Mouse (Mus musculus): ENCODE results near the gene Odf3l1. TPM values are rescaled to one million over a fixed set of nuclear protein-coding genes. Genes with fewer than 3 reads are reported as not detected.

The Odf3l1 gene
- polyA plus RNA-seq, 1 experiment from 2014 or later: not detected

DNA sequence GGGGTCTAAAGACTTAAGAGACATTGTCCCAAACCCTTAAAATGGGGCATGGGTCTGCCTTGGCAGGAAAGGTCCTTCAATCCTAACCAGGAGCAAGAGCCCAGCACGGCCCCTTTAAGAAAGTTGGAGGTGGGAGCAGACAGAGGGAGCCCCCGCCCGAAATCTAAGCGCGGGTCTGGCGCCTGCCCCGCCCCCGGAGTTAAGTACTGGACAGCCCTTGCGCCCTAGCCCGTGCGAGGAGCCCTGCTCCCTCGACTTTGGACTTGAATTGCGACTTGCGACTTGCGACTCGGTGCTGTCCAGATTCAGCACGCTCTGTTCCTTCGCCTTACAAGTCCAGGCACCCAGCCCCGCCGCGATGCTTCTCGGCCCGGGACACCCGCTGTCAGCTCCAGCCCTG, 353 bp upstream of the Odf3l1 start, which contains the start of gene Cspg4:
Cspg4 (plus strand) TSS at position 202 of the 400 bp plus-strand sequence.
- Histone ChIP-seq H3K27ac (ENCODE audit: low read depth, low read length) (no peak within 1 kb of the TSS), H3K27me3 (replicated peaks; ENCODE audit: control insufficient read depth, insufficient read depth, low read length) (0 out of 2 replicates have a peak, but pooled peaks cover 3% of the 10 kb centered on the region), H3K9ac (ENCODE audit: low read length) (0 out of 2 replicates have a peak within 1 kb of the TSS, but pooled peaks have one; percentile 8), H3K9me3 (replicated peaks; ENCODE audit: control insufficient read depth, low read length) (no peaks in the 10 kb centered on the region), H3K4me2 (ENCODE audit: low read length) (peak within 1 kb of the TSS; percentile 47), H3K4me3 (ENCODE audit: low read depth, low read length) (peak within 1 kb of the TSS; percentile 21), H3K4me1 (ENCODE audit: control insufficient read depth, insufficient read depth, low read length) (peaks cover 12% of the 10 kb centered on the region), H3K36me3 (ENCODE audit: control insufficient read depth, insufficient read depth, low read length) (no peaks in the 10 kb centered on the region)
- ATAC-seq (no peak), DNase-seq (ENCODE audit: low spot score) (peak; percentile 31)
- 2% methylated on average over 24 of the region's 24 CpGs for WGBS

DNA sequence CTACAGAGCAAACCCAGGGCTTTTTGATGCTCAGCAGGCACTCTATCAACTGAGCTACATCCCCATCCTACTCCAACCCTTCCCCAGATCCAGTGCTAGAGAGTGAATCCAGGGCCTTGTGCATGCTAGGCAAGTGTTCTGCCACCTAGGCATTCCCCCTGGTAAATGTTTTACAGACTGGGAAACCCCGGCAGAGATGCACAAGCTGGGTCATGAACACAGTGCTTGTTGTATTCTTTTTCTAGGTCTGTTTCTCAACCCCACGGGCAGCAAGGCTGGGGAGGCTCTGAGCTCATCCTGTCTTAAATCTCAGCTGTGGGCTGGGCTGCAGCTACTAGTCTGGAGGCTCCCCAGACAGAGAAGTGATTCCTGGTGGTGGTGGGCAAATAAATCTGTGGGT, 1.6 kb downstream of the Odf3l1 start:
- whole genome bisulfite sequencing: 76% methylated on average over 2 of the region's 2 CpGs

DNA sequence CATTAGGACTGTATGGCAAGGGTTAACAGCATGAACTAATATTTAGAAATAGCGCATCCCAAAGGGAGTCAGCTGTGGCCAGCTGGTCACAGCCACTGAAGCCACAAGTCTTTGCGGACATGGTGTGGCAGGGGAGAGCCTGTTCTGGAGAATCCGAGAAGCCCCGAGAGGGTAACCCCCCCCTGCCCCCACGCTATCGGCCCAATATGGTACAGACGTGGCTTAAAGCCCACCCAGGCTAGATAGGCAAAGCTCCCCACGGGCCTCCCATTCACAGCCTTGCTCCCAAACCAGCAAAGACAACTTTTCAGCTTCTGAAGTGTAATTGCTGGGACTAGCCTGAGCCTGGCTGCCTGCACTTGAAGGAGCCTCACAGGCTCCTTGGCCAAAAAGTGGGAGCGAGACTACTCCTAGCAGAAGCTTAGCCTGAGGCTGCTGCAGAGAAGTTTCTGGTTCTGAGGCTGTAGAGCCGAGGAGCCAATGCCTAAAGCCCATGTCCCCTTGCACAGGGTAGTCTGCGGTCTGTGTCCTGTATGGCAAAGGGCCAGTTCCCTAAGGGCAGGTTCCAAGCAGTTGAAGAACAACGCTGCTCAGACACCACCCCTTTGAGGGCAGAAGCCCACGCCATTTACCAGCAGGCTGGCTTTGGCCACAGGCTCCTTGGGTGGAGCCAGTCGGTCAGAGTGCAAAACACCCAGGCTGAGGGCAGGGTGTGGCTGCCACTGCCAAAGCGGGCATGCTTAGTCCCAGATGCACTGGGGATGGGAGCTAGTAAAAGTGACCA, 3.8 kb downstream of the Odf3l1 start:
- no peak overlapping the region for H3K27ac ChIP-seq (ENCODE audit: low read depth, low read length)
- no peaks in the 10 kb centered on the region for H3K36me3 ChIP-seq (ENCODE audit: control insufficient read depth, insufficient read depth, low read length)
- ATAC-seq (no peak), DNase-seq (ENCODE audit: low spot score) (no peak)
- H3K27me3 ChIP-seq (replicated peaks; ENCODE audit: control insufficient read depth, insufficient read depth, low read length): 0 out of 2 replicates have a peak, but pooled peaks cover 3% of the 10 kb centered on the region
- H3K4me1 ChIP-seq (ENCODE audit: control insufficient read depth, insufficient read depth, low read length): no peaks in the 10 kb centered on the region
- H3K4me3 ChIP-seq (ENCODE audit: low read depth, low read length): no peak overlapping the region
- no peaks in the 10 kb centered on the region for H3K9me3 ChIP-seq (replicated peaks; ENCODE audit: control insufficient read depth, low read length)
- no peak overlapping the region for H3K4me2 ChIP-seq (ENCODE audit: low read length)
- no peak overlapping the region for H3K9ac ChIP-seq (ENCODE audit: low read length)
- WGBS: 74% methylated on average over 15 of the region's 15 CpGs

More for the DNA sequence above, 1.6 kb downstream of the Odf3l1 start:
- 0 out of 2 replicates have a peak, but pooled peaks cover 3% of the 10 kb centered on the region for H3K27me3 ChIP-seq (replicated peaks; ENCODE audit: control insufficient read depth, insufficient read depth, low read length)
- H3K9ac ChIP-seq (ENCODE audit: low read length): no peak overlapping the region
- no peak overlapping the region for H3K4me3 ChIP-seq (ENCODE audit: low read depth, low read length)
- H3K27ac ChIP-seq (ENCODE audit: low read depth, low read length): no peak overlapping the region
- no peak for DNase-seq (ENCODE audit: low spot score)
- H3K4me1 ChIP-seq (ENCODE audit: control insufficient read depth, insufficient read depth, low read length): peaks cover 2% of the 10 kb centered on the region; the same call in 1 of the 2 replicates
- no peak for ATAC-seq
- no peak overlapping the region for H3K4me2 ChIP-seq (ENCODE audit: low read length)
- H3K9me3 ChIP-seq (replicated peaks; ENCODE audit: control insufficient read depth, low read length): no peaks in the 10 kb centered on the region
- H3K36me3 ChIP-seq (ENCODE audit: control insufficient read depth, insufficient read depth, low read length): no peaks in the 10 kb centered on the region

DNA sequence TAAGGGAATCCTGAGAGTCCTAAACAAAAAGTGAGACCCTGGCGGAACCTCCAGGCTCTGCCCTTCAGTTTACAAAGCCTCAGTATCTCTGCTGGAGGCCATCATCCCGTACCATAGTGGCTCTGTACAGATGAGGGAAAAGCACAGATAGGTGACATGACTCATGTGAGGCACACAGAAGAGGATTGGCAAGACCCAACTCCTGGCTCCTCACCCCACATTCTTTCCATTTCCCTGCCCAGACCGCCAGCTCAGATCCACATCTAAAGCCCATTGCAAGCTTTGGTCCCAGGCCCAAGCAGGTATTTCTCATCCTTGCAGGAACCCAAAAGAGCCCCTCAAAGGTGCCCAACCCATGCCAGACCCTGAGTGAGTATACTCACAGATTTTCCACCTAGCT, 4.4 kb downstream of the Odf3l1 start:
- 0 out of 2 replicates have a peak, but pooled peaks cover 3% of the 10 kb centered on the region for H3K27me3 ChIP-seq (replicated peaks; ENCODE audit: control insufficient read depth, insufficient read depth, low read length)
- ATAC-seq: no peak
- no peaks in the 10 kb centered on the region for H3K36me3 ChIP-seq (ENCODE audit: control insufficient read depth, insufficient read depth, low read length)
- no peak overlapping the region for H3K4me2 ChIP-seq (ENCODE audit: low read length)
- no peak for DNase-seq (ENCODE audit: low spot score)
- H3K9me3 ChIP-seq (replicated peaks; ENCODE audit: control insufficient read depth, low read length): no peaks in the 10 kb centered on the region
- H3K27ac ChIP-seq (ENCODE audit: low read depth, low read length): no peak overlapping the region
- H3K9ac ChIP-seq (ENCODE audit: low read length): no peak overlapping the region
- H3K4me1 ChIP-seq (ENCODE audit: control insufficient read depth, insufficient read depth, low read length): no peaks in the 10 kb centered on the region
- H3K4me3 ChIP-seq (ENCODE audit: low read depth, low read length): no peak overlapping the region
- 74% methylated on average over 3 of the region's 3 CpGs for WGBS

DNA sequence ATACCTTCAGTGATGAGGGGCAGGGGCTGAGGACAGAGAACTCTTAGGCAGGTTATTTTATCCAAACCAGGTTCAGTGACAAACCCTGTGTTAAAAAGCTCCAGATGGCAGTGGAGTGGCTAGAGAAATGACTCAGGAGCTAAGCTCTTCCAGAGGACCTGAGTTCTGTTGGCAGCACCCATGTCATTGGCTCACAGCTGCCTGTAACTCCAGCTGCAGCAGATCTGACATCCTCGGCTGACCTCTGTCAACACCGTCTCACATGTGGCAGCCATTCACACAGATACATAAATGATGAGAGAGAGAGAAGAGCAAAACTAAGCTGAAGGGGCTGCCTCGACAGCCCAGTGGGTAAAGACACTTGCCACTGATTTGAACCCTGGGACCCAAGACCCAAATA, 7.0 kb downstream of the Odf3l1 start:
- 76% methylated on average over 3 of the region's 3 CpGs for WGBS
- Histone ChIP-seq H3K4me1 (ENCODE audit: control insufficient read depth, insufficient read depth, low read length) (no peaks in the 10 kb centered on the region), H3K4me3 (ENCODE audit: low read depth, low read length) (no peak overlapping the region), H3K9ac (ENCODE audit: low read length) (no peak overlapping the region), H3K9me3 (replicated peaks; ENCODE audit: control insufficient read depth, low read length) (no peaks in the 10 kb centered on the region), H3K27me3 (replicated peaks; ENCODE audit: control insufficient read depth, insufficient read depth, low read length) (no peaks in the 10 kb centered on the region), H3K4me2 (ENCODE audit: low read length) (no peak overlapping the region), H3K27ac (ENCODE audit: low read depth, low read length) (no peak overlapping the region), H3K36me3 (ENCODE audit: control insufficient read depth, insufficient read depth, low read length) (no peaks in the 10 kb centered on the region)
- ATAC-seq (no peak), DNase-seq (ENCODE audit: low spot score) (no peak)

DNA sequence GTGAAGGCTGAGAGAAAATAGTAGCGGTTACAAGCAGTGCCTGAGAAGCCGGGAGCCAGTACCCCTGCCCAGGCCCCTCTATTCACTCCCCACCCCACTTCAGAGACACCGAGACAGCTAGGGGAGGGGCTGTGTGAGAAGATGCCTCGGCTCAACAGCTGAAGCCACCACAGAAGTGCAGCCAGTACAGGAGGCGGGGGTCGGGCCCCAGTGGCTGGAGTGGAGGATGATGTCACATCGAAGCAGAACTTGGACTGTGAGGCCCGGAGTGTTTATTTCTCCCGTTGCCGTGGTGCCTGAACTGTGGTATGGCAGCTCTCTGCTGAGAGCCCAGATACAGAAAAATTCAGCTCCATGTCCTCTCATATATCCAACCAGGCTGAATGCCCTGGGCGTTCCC, 12.7 kb downstream of the Odf3l1 start:
- 34% methylated on average over 11 of the region's 11 CpGs for WGBS
- Histone ChIP-seq H3K9ac (ENCODE audit: low read length) (no peak overlapping the region), H3K4me2 (ENCODE audit: low read length) (no peak overlapping the region), H3K36me3 (ENCODE audit: control insufficient read depth, insufficient read depth, low read length) (no peaks in the 10 kb centered on the region), H3K9me3 (replicated peaks; ENCODE audit: control insufficient read depth, low read length) (no peaks in the 10 kb centered on the region), H3K27me3 (replicated peaks; ENCODE audit: control insufficient read depth, insufficient read depth, low read length) (no peaks in the 10 kb centered on the region), H3K4me1 (ENCODE audit: control insufficient read depth, insufficient read depth, low read length) (no peaks in the 10 kb centered on the region), H3K27ac (ENCODE audit: low read depth, low read length) (no peak overlapping the region), H3K4me3 (ENCODE audit: low read depth, low read length) (no peak overlapping the region)
- ATAC-seq (0 out of 2 replicates have a peak, but pooled peaks have one; percentile 26), DNase-seq (ENCODE audit: low spot score) (no peak)

DNA sequence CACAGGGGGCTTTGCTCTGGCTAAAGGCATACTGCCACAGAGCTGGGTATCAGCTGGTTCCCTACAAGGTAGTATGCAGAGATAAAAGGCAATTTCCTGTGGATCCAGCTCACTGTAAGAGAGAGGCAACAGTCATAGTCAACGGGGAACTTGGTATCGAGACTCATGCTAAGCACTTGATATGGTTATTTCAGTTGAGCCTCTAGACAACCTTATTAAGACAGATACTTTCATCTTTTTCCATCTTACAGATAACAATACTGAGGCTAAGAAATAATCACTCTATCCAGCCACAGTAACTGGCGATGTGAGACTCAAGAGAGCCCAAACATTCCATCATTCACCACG, 13.6 kb downstream of the Odf3l1 start:
- 91% methylated on average over 4 of the region's 4 CpGs for WGBS
- no peak overlapping the region for H3K27ac ChIP-seq (ENCODE audit: low read depth, low read length)
- H3K36me3 ChIP-seq (ENCODE audit: control insufficient read depth, insufficient read depth, low read length): no peaks in the 10 kb centered on the region
- ATAC-seq (no peak), DNase-seq (ENCODE audit: low spot score) (no peak)
- H3K4me2 ChIP-seq (ENCODE audit: low read length): no peak overlapping the region
- no peak overlapping the region for H3K9ac ChIP-seq (ENCODE audit: low read length)
- no peak overlapping the region for H3K4me3 ChIP-seq (ENCODE audit: low read depth, low read length)
- H3K4me1 ChIP-seq (ENCODE audit: control insufficient read depth, insufficient read depth, low read length): no peaks in the 10 kb centered on the region
- no peaks in the 10 kb centered on the region for H3K9me3 ChIP-seq (replicated peaks; ENCODE audit: control insufficient read depth, low read length)
- no peaks in the 10 kb centered on the region for H3K27me3 ChIP-seq (replicated peaks; ENCODE audit: control insufficient read depth, insufficient read depth, low read length)

DNA sequence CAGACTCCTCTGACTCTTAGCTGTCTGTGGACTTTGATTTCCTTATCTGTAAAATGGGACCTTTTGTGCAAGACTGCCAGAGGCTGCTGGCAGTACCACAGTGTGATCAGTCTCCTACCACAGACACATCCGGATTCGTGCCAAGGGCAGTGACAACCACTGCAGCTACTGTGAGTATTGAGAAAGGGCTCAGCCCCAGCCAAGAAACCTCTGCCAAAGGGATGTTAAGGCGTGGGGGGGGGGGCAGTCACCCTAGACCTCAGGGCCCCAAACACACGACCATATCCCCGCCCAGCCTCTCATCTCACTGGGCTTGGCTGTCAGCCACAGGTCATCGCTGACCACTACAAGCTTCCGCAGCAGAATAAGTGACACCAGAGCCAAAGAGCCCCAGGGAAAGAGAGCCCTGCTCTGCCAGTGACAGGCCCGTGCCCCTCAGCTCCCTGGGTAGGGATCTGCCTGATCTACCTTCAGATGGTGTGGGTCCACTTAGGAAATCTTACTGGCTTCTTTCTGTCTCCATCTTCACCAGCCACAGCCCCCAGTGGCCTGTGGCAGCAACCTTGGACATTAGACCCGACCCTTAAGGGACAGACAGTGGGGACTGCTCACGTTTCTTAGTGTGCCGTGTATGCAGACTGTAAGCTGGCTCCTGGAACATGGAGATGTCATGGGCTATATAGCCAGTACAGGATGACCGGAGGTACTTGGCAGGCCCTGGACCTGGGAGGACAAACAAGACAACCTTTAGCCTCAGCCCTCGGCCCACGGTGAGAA, 14.2 kb downstream of the Odf3l1 start:
- Histone ChIP-seq H3K27me3 (replicated peaks; ENCODE audit: control insufficient read depth, insufficient read depth, low read length) (no peaks in the 10 kb centered on the region), H3K9ac (ENCODE audit: low read length) (no peak overlapping the region), H3K27ac (ENCODE audit: low read depth, low read length) (no peak overlapping the region), H3K4me3 (ENCODE audit: low read depth, low read length) (no peak overlapping the region), H3K36me3 (ENCODE audit: control insufficient read depth, insufficient read depth, low read length) (no peaks in the 10 kb centered on the region), H3K4me1 (ENCODE audit: control insufficient read depth, insufficient read depth, low read length) (no peaks in the 10 kb centered on the region), H3K9me3 (replicated peaks; ENCODE audit: control insufficient read depth, low read length) (no peaks in the 10 kb centered on the region), H3K4me2 (ENCODE audit: low read length) (no peak overlapping the region)
- no peak for DNase-seq (ENCODE audit: low spot score)
- WGBS: 85% methylated on average over 14 of the region's 14 CpGs
- ATAC-seq: no peak

DNA sequence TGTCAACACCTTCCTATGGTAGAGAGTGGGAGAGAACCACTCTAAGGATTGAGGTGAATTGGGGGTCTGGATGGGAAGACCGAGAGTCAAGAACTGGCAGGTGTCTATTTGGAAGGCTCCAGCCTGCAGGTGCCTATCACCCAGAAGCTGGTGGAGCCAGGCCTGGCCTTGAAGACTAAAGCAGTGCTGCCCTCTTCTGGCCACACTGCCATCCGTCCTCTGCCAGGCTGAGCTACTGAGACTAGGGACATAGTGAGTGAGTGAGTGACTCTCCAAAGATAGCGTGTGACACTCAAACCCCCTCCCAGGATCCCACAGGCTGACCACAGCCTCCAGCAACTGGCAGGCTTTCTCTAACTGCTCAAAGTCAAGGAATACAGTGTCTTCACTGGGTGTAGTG, 17.0 kb downstream of the Odf3l1 start:
- H3K36me3 ChIP-seq (ENCODE audit: control insufficient read depth, insufficient read depth, low read length): no peaks in the 10 kb centered on the region
- no peak overlapping the region for H3K4me2 ChIP-seq (ENCODE audit: low read length)
- DNase-seq (ENCODE audit: low spot score): peak; percentile 87
- peak; percentile 66; the same call in 1 of the 2 replicates for ATAC-seq
- no peak overlapping the region for H3K4me3 ChIP-seq (ENCODE audit: low read depth, low read length)
- no peak overlapping the region for H3K27ac ChIP-seq (ENCODE audit: low read depth, low read length)
- H3K27me3 ChIP-seq (replicated peaks; ENCODE audit: control insufficient read depth, insufficient read depth, low read length): no peaks in the 10 kb centered on the region
- WGBS: 17% methylated on average over 3 of the region's 3 CpGs
- H3K9me3 ChIP-seq (replicated peaks; ENCODE audit: control insufficient read depth, low read length): no peaks in the 10 kb centered on the region
- H3K9ac ChIP-seq (ENCODE audit: low read length): no peak overlapping the region
- H3K4me1 ChIP-seq (ENCODE audit: control insufficient read depth, insufficient read depth, low read length): no peaks in the 10 kb centered on the region
